Mouse (Mus musculus): ENCODE results near the gene Tmprss11e. TPM values are rescaled to one million over a fixed set of nuclear protein-coding genes. Genes with fewer than 3 reads are reported as not detected.

Gene Tmprss11e
- polyA plus RNA-seq, 1 experiment from 2014 or later: not detected

DNA sequence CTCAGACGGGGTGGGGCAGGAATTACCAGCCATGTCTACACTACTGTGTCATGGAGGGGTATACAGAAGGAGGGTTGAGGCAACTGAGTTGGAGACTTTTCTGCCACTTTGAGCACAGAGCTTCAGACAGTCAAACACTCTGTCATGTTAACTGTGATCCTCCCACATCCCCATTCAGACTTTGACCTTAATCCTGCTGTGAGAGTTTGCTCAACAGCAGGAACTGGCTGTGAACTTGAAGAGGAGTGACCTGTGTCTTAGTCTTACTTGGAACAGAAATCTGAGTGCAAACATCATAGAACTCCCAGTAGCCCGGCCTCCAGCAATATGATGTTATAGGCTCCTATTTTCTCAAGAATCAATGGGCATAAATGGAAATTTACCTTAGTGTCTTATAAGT lies 9.8 kb downstream of the Tmprss11e start:
- no peaks in the 10 kb centered on the region for H3K36me3 ChIP-seq
- H3K27ac ChIP-seq: no peak overlapping the region
- 80% methylated on average over 2 of the region's 2 CpGs for WGBS
- H3K27me3 ChIP-seq: no peaks in the 10 kb centered on the region
- no peaks in the 10 kb centered on the region for H3K4me1 ChIP-seq
- no peak for ATAC-seq (ENCODE audit: low FRiP score)
- no peaks in the 10 kb centered on the region for H3K9me3 ChIP-seq (replicated peaks)
- no peak overlapping the region for H3K4me2 ChIP-seq (replicated peaks)
- H3K9ac ChIP-seq: no peak overlapping the region
- no peak overlapping the region for H3K4me3 ChIP-seq

- H3K4me1 ChIP-seq: no peaks in the 10 kb centered on the region
- no peak for ATAC-seq (ENCODE audit: low FRiP score)
- no peaks in the 10 kb centered on the region for H3K9me3 ChIP-seq (replicated peaks)
- H3K36me3 ChIP-seq: no peaks in the 10 kb centered on the region
- H3K9ac ChIP-seq: no peak overlapping the region
- H3K27ac ChIP-seq: no peak overlapping the region
- 69% methylated on average over 4 of the region's 4 CpGs for WGBS
- H3K4me2 ChIP-seq (replicated peaks): no peak overlapping the region
- no peak overlapping the region for H3K4me3 ChIP-seq
- no peaks in the 10 kb centered on the region for H3K27me3 ChIP-seq
Measured at GRCm38 (mm10) chr5:86730587-86730986, 15.0 kb downstream of the Tmprss11e start.

- 72% methylated on average over 6 of the region's 6 CpGs for WGBS
- H3K9me3 ChIP-seq (replicated peaks): no peaks in the 10 kb centered on the region
- no peak for ATAC-seq (ENCODE audit: low FRiP score)
Measured at GRCm38 (mm10) chr5:86728574-86728973, 17.0 kb downstream of the Tmprss11e start.

GRCm38 (mm10) chr5:86727033-86727432 lies 18.6 kb downstream of the Tmprss11e start:
- Histone ChIP-seq H3K36me3 (no peaks in the 10 kb centered on the region), H3K27ac (no peak overlapping the region), H3K4me2 (replicated peaks) (no peak overlapping the region), H3K9ac (no peak overlapping the region), H3K4me3 (no peak overlapping the region), H3K9me3 (replicated peaks) (no peaks in the 10 kb centered on the region), H3K27me3 (no peaks in the 10 kb centered on the region), H3K4me1 (no peaks in the 10 kb centered on the region)
- ATAC-seq (ENCODE audit: low FRiP score): no peak
- 83% methylated on average over 9 of the region's 9 CpGs for WGBS

More at GRCm38 (mm10) chr5:86728574-86728973, 17.0 kb downstream of the Tmprss11e start:
- Histone ChIP-seq H3K27ac (no peak overlapping the region), H3K9ac (no peak overlapping the region), H3K4me3 (no peak overlapping the region), H3K27me3 (no peaks in the 10 kb centered on the region), H3K4me2 (replicated peaks) (no peak overlapping the region), H3K4me1 (no peaks in the 10 kb centered on the region), H3K36me3 (no peaks in the 10 kb centered on the region)

- Histone ChIP-seq H3K4me3 (no peak overlapping the region), H3K9ac (no peak overlapping the region), H3K27ac (no peak overlapping the region), H3K36me3 (no peaks in the 10 kb centered on the region), H3K27me3 (no peaks in the 10 kb centered on the region), H3K4me1 (no peaks in the 10 kb centered on the region), H3K4me2 (replicated peaks) (no peak overlapping the region), H3K9me3 (replicated peaks) (no peaks in the 10 kb centered on the region)
- ATAC-seq (ENCODE audit: low FRiP score): no peak
Measured at GRCm38 (mm10) chr5:86725021-86725420, 20.6 kb downstream of the Tmprss11e start.

- H3K4me3 ChIP-seq: no peak overlapping the region
- H3K9ac ChIP-seq: no peak overlapping the region
- ATAC-seq (ENCODE audit: low FRiP score): no peak
- H3K36me3 ChIP-seq: no peaks in the 10 kb centered on the region
- H3K9me3 ChIP-seq (replicated peaks): no peaks in the 10 kb centered on the region
- H3K4me1 ChIP-seq: no peaks in the 10 kb centered on the region
- H3K4me2 ChIP-seq (replicated peaks): no peak overlapping the region
- 55% methylated on average over 2 of the region's 2 CpGs for WGBS
- H3K27me3 ChIP-seq: no peaks in the 10 kb centered on the region
- H3K27ac ChIP-seq: no peak overlapping the region
Measured at GRCm38 (mm10) chr5:86722820-86723460, 22.7 kb downstream of the Tmprss11e start.

- no peaks in the 10 kb centered on the region for H3K9me3 ChIP-seq (replicated peaks)
- no peak overlapping the region for H3K4me2 ChIP-seq (replicated peaks)
- H3K27me3 ChIP-seq: no peaks in the 10 kb centered on the region
- no peaks in the 10 kb centered on the region for H3K4me1 ChIP-seq
- no peak overlapping the region for H3K4me3 ChIP-seq
- H3K36me3 ChIP-seq: no peaks in the 10 kb centered on the region
- no peak overlapping the region for H3K9ac ChIP-seq
- WGBS: 87% methylated on average over 2 of the region's 2 CpGs
- no peak overlapping the region for H3K27ac ChIP-seq
- ATAC-seq (ENCODE audit: low FRiP score): no peak
Measured at GRCm38 (mm10) chr5:86714967-86715366, 30.6 kb downstream of the Tmprss11e start.

DNA sequence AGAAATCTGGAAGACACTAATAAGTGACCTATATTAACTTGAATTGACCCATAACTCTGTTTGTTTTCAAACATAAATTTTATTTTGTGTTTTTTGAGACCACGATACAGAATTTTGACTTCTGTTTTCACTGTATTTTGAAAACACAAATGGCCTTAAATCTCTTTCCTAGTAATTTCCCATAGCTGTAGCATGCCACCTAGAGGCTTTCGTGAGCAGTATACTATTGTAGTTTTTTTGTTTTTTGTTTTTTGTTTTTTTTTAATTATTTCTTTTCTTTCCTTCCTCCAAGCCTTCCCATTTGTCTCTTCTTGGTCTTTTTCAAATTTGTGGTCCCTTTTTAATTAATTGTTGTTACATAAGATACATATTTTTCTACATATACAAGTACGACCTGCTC lies 40.7 kb downstream of the Tmprss11e start:
- Histone ChIP-seq H3K4me1 (no peaks in the 10 kb centered on the region), H3K36me3 (no peaks in the 10 kb centered on the region), H3K4me2 (replicated peaks) (no peak overlapping the region), H3K27me3 (no peaks in the 10 kb centered on the region), H3K9me3 (replicated peaks) (no peaks in the 10 kb centered on the region), H3K9ac (no peak overlapping the region), H3K27ac (no peak overlapping the region), H3K4me3 (no peak overlapping the region)
- no peak for ATAC-seq (ENCODE audit: low FRiP score)
- WGBS: 80% methylated on average over 3 of the region's 3 CpGs

DNA sequence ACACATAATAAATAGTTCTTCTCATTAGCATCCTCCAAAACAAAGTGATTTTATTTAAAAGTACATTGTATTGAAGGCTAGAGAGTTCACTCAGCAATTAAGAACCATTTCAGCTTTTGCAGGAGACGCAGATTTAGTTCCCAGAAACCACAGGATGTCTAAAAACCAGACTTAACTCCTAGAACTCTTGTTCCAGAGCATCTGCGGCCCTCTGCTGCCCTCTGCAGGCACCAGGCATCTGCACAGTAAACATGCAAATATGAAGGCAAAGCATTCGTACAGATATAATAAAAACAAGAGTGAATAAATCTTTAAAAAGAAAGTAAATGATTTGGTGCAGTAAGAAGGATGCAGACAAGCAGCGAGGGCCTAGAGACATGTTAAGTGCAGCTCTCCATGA lies 60.9 kb downstream of the Tmprss11e start:
- H3K27me3 ChIP-seq: no peaks in the 10 kb centered on the region
- H3K27ac ChIP-seq: no peak overlapping the region
- H3K9me3 ChIP-seq (replicated peaks): no peaks in the 10 kb centered on the region
- 60% methylated on average over 4 of the region's 4 CpGs for WGBS
- no peak overlapping the region for H3K9ac ChIP-seq
- no peaks in the 10 kb centered on the region for H3K36me3 ChIP-seq
- no peak overlapping the region for H3K4me2 ChIP-seq (replicated peaks)
- H3K4me1 ChIP-seq: no peaks in the 10 kb centered on the region
- ATAC-seq (ENCODE audit: low FRiP score): no peak
- no peak overlapping the region for H3K4me3 ChIP-seq

DNA sequence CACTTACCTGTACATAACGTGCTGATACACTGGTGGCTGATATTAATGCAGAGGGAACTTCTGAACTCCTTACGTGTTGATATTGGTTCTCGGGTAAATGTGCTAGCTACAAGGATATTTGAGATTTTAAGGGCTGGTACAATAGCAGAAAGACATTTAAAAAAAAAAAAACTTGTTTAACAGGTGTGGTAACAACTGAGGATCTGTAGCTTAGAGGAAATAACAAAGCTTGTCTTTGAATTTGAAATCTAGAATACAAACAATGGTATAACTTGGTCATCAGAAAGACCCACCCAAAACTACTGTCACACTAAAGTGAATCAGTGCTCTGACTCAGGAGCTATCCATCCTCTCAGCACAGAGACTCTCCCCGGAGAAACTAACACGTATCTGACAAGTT lies 69.4 kb downstream of the Tmprss11e start, which contains the start of gene Tmprss11b:
Gene Tmprss11b (minus strand): TSS at position 101 of the 400 bp plus-strand sequence.
- WGBS: 88% methylated on average over 5 of the region's 5 CpGs
- Histone ChIP-seq H3K4me2 (replicated peaks) (no peak within 1 kb of the TSS), H3K9me3 (replicated peaks) (no peaks in the 10 kb centered on the region), H3K4me3 (no peak within 1 kb of the TSS), H3K36me3 (no peaks in the 10 kb centered on the region), H3K27me3 (no peaks in the 10 kb centered on the region), H3K27ac (no peak within 1 kb of the TSS), H3K4me1 (no peaks in the 10 kb centered on the region), H3K9ac (no peak within 1 kb of the TSS)
- no peak for ATAC-seq (ENCODE audit: low FRiP score)

Other genes with a start within 250 kb of the Tmprss11e start
- gene Tmprss11g, start 227.2 kb downstream of the Tmprss11e start, polyA plus RNA-seq (2016; fragmentation: Nextera tagmentation; extraction: Ambion mirVana): not detected in 2 replicates
- gene Tmprss11f, start 113.4 kb downstream of the Tmprss11e start, polyA plus RNA-seq (2016; fragmentation: Nextera tagmentation; extraction: Ambion mirVana): not detected in 2 replicates
- gene Tmprss11b, start 69.5 kb downstream of the Tmprss11e start, polyA plus RNA-seq (2016; fragmentation: Nextera tagmentation; extraction: Ambion mirVana): not detected in 2 replicates
- gene Ythdc1, start 58.4 kb upstream of the Tmprss11e start, polyA plus RNA-seq (2016; fragmentation: Nextera tagmentation; extraction: Ambion mirVana): 50.3 and 51.2 TPM in 2 replicates
- gene Ugt2b34, start 161.1 kb upstream of the Tmprss11e start, polyA plus RNA-seq (2016; fragmentation: Nextera tagmentation; extraction: Ambion mirVana): not detected in 2 replicates
- gene Ugt2b1, start 180.7 kb upstream of the Tmprss11e start, polyA plus RNA-seq (2016; fragmentation: Nextera tagmentation; extraction: Ambion mirVana): not detected in 2 replicates